In the genomic region with DNA sequence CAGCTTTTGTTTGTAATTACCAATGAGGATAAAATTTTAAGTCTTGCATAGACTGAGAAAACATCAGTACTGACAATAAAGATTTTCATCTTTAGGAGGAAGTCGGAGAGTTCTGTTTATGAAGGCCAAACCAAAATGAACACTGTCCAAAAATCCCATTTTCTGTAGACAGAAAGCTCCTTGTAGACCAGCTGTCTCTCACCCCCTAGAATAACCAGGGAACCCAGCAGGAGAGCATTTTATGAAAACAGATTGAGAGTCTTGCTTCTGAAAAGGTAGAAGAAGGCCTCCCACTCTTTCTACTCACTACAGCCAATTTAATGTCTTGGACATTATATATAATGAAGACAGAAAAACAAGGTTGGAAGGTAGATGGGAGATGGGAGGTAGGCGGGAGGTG, we compare ENCODE assay signal across 16 mouse cellular contexts.
DNase-seq lines count a peak whose midpoint lies in the region; TF ChIP-seq lines count a peak whose summit lies in the region.
"Had no signal": no experiment of that assay in that cellular context is flagged by ENCODE, and none has a peak within 500 bp of the region (broad histone marks: within the 10 kb centered on the region; RNA-seq: fewer than 3 reads in every experiment).

No protein-coding gene starts in this region.

- DNase-seq in cerebellum, adult 9-10 months = peak; percentile 39
- DNase-seq in cerebellum, adult 8-10 months = no peak
- no peak for DNase-seq in layer of hippocampus, adult 2 months (ENCODE audit: low spot score in 2 of 2)
- no peak for DNase-seq in layer of hippocampus, postnatal 25 days (ENCODE audit: extremely low spot score in 1 of 2, low spot score in 1 of 2)
- DNase-seq in brain, adult 2 months (ENCODE audit: low read depth, low spot score) = peak; percentile 82
- no peak for DNase-seq in lung, adult 18-20 months
- DNase-seq: adrenal gland, adult 8-10 months; adrenal gland, postnatal 14 days; adrenal gland, postnatal 36 days; B cell, adult 2 months; embryo, embryonic 11 days had no signal

- TF ChIP-seq CTCF in layer of hippocampus, adult 2 months (conservative IDR thresholded peaks at IDR 0.05) = no peak

- H3K4me3 ChIP-seq in layer of hippocampus, adult 2 months = no peak overlapping the region
- H3K4me3 ChIP-seq: embryonic facial prominence, embryonic 13.5 days; embryonic facial prominence, embryonic 15.5 days; erythroblast, embryonic 14.5 days; forebrain, embryonic 10.5 days; forebrain, embryonic 12.5 days had no signal

- H3K27ac ChIP-seq in layer of hippocampus, adult 2 months = peak overlapping the region; percentile 39; the same call in 1 of the 2 replicates
- H3K27ac ChIP-seq: embryonic facial prominence, embryonic 13.5 days; embryonic facial prominence, embryonic 15.5 days; forebrain, embryonic 10.5 days; forebrain, embryonic 12.5 days had no signal

Comparison
In these comparisons a context has a peak if more than half of its experiments do, and no peak if none do; other contexts are left out.
1. DNase-seq: peak in cerebellum, adult 9-10 months (single experiment) and brain, adult 2 months (single experiment); none in cerebellum, adult 8-10 months (single experiment), layer of hippocampus, adult 2 months (0 of 2), layer of hippocampus, postnatal 25 days (0 of 2) and lung, adult 18-20 months (0 of 2).